Mouse (Mus musculus): ENCODE results near the gene Cdca7l.

GRCm38 (mm10) chr12:117805576-117805975 lies 1.5 kb downstream of the Cdca7l start:
- TF ChIP-seq EP300 (IDR thresholded peaks at IDR 0.05; ENCODE audit: insufficient read depth, low read depth, low read length) (no peak), POLR2A (IDR thresholded peaks at IDR 0.05; ENCODE audit: insufficient read depth, low read depth, low read length) (no peak)

Measured in heart, adult 2 months (tissue).